Mouse (Mus musculus): ENCODE measurements around the gene Slc16a6. TPM values are rescaled to one million over a fixed set of nuclear protein-coding genes. Genes with fewer than 3 reads are reported as not detected.
"Not testable (repeated sequence)": the region's sequence is repeated elsewhere in the genome, so short reads cannot be mapped to it uniquely, and the experiment has no call there.

Gene Slc16a6
- polyA plus RNA-seq, 1 experiment from 2014 or later: 3.6 TPM

GRCm38 (mm10) chr11:109496996-109497714, 23.8 kb upstream of the Slc16a6 start:
- no peak overlapping the region; the same call in 1 of the 2 replicates for H3K27ac ChIP-seq
- 18% methylated on average over 6 of the region's 6 CpGs for WGBS
- no peaks in the 10 kb centered on the region for H3K27me3 ChIP-seq
- H3K4me2 ChIP-seq: 0 out of 2 replicates have a peak overlapping the region, but pooled peaks have one; percentile 2
- ATAC-seq: peak; percentile 90
- H3K4me3 ChIP-seq: no peak overlapping the region
- H3K9ac ChIP-seq: 0 out of 2 replicates have a peak overlapping the region, but pooled peaks have one; percentile 18
- peaks cover 27% of the 10 kb centered on the region for H3K4me1 ChIP-seq
- H3K9me3 ChIP-seq (replicated peaks): no peaks in the 10 kb centered on the region
- no peaks in the 10 kb centered on the region for H3K36me3 ChIP-seq (ENCODE audit: poor library complexity, severe bottlenecking)

GRCm38 (mm10) chr11:109496475-109496993, 23.1 kb upstream of the Slc16a6 start:
- H3K27me3 ChIP-seq: no peaks in the 10 kb centered on the region
- ATAC-seq: peak; percentile 7; the same call in 1 of the 2 replicates
- WGBS: 89% methylated on average over 7 of the region's 7 CpGs
- no peak overlapping the region for H3K9ac ChIP-seq
- no peak overlapping the region for H3K4me2 ChIP-seq
- H3K4me1 ChIP-seq: peaks cover 27% of the 10 kb centered on the region
- no peaks in the 10 kb centered on the region for H3K36me3 ChIP-seq (ENCODE audit: poor library complexity, severe bottlenecking)
- no peak overlapping the region; the same call in 1 of the 2 replicates for H3K27ac ChIP-seq
- H3K9me3 ChIP-seq (replicated peaks): no peaks in the 10 kb centered on the region
- H3K4me3 ChIP-seq: no peak overlapping the region

DNA sequence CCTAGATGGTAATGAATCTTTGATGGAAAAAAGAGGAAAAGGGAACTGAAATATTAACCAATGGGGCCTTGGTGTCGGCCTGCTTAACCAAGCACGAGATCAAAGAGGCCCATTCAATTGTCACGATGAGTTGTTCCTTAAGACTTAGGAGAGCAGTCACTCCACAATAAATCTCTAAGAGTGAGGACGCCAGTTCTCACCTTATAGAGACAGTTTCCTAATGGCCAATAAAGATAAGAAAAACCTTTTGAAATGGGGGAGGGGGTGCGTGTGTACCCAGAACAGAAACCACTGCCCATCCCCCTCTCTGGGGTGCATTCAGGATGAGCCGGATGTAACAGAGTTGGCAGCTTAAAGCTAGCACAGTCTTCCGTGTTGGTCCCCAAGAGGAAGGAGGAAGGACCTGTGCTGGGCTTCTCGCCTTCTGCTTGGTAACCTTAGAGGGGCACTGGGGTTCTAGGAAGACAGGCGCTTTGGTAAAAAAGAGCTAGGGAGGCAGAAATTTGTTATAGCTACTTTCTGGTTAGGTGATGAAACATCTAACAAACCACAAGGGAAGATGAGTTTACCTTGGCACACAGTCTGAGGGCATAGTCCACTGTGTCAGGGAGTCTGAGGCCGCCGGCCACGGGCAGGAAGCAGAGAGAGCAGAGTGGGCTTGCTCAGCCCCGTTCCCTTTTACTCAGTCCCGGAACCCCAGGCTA, 22.5 kb upstream of the Slc16a6 start:
- H3K4me3 ChIP-seq: no peak overlapping the region
- H3K4me1 ChIP-seq: peaks cover 27% of the 10 kb centered on the region
- no peaks in the 10 kb centered on the region for H3K9me3 ChIP-seq (replicated peaks)
- H3K27ac ChIP-seq: no peak overlapping the region
- no peak for ATAC-seq
- H3K27me3 ChIP-seq: no peaks in the 10 kb centered on the region
- H3K9ac ChIP-seq: no peak overlapping the region
- H3K36me3 ChIP-seq (ENCODE audit: poor library complexity, severe bottlenecking): no peaks in the 10 kb centered on the region
- H3K4me2 ChIP-seq: no peak overlapping the region
- 72% methylated on average over 14 of the region's 14 CpGs for WGBS

DNA sequence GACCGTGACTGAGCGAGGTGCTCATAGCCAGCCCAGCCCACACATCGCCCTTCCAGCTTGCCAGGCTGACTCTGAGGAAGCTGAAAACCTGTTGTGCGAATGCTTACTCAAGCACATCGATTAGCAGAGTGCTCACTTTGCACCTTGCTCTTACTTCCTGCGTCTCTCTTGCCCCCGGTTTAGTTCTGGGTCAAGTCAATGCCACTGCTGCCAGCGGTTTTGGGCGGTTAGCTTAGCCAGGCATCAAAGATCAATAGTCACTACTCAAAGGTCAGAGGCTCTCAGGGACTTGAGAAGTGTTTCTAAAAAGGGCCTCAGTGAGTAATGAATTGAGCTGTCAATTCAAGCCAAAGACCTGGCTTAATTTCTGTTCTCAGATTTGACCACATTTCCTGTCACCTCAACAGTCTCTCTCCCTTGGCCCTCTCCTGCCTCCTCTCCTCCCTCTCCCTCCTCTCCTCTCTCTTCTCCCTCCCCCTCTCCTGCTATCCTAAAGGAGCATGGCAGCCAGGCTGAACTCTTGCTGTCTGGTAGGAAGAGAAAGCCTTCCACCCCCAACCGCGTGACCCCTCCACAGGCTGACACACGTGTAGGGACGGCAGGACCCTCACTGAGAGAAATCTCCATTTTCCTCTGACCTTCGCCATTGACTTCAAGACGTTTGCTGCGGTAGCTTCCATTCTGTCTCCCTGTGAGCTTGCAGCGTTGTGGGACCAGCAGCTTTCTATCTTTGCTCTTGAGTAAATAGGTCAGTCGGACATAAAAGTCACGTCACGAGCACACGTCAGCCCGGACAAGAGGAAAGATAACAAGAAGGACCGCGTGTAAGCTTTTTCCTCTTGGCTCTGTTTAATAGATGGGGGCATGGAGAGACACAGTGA, 21.7 kb upstream of the Slc16a6 start:
- Histone ChIP-seq H3K4me1 (peaks cover 27% of the 10 kb centered on the region), H3K4me3 (no peak overlapping the region), H3K9me3 (replicated peaks) (no peaks in the 10 kb centered on the region), H3K27me3 (no peaks in the 10 kb centered on the region), H3K4me2 (no peak overlapping the region), H3K27ac (no peak overlapping the region), H3K9ac (no peak overlapping the region), H3K36me3 (ENCODE audit: poor library complexity, severe bottlenecking) (no peaks in the 10 kb centered on the region)
- WGBS: 74% methylated on average over 24 of the region's 24 CpGs
- no peak for ATAC-seq

GRCm38 (mm10) chr11:109492847-109493464, 19.6 kb upstream of the Slc16a6 start:
- ATAC-seq; H3K36me3 ChIP-seq (ENCODE audit: poor library complexity, severe bottlenecking); H3K9ac ChIP-seq; H3K4me2 ChIP-seq; H3K4me3 ChIP-seq; H3K27ac ChIP-seq; H3K9me3 ChIP-seq (replicated peaks); H3K27me3 ChIP-seq: not testable (repeated sequence)
- peaks cover 24% of the 10 kb centered on the region for H3K4me1 ChIP-seq
- WGBS: 78% methylated on average over 8 of the region's 8 CpGs

GRCm38 (mm10) chr11:109491844-109492243, 18.4 kb upstream of the Slc16a6 start:
- Histone ChIP-seq H3K4me2 (no peak overlapping the region), H3K9me3 (replicated peaks) (no peaks in the 10 kb centered on the region), H3K9ac (no peak overlapping the region), H3K27me3 (no peaks in the 10 kb centered on the region), H3K36me3 (ENCODE audit: poor library complexity, severe bottlenecking) (no peaks in the 10 kb centered on the region), H3K27ac (no peak overlapping the region), H3K4me1 (peaks cover 13% of the 10 kb centered on the region), H3K4me3 (no peak overlapping the region)
- WGBS: 88% methylated on average over 4 of the region's 4 CpGs
- no peak for ATAC-seq

DNA sequence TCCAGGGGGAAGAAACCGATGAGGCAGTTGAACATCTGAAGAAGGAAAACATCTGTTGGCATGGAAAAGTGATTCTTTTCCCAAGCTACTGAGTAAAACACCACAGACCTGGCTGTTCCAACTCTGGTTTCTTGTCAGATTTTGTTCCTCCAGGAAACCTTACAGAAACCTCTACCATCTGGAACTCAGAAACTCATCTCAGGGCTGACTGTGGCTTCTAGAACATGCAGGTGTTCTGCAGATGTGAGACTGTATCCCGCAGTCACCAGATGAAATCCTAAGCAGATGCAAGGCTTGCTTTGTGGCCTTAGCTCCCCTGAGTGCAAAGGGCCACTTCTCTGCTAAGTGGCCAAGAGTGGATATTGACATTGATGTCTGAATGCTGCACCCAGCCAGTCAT, 16.4 kb upstream of the Slc16a6 start:
- Histone ChIP-seq H3K36me3 (ENCODE audit: poor library complexity, severe bottlenecking) (no peaks in the 10 kb centered on the region), H3K9me3 (replicated peaks) (no peaks in the 10 kb centered on the region), H3K9ac (no peak overlapping the region), H3K27me3 (no peaks in the 10 kb centered on the region), H3K27ac (no peak overlapping the region), H3K4me3 (no peak overlapping the region), H3K4me2 (no peak overlapping the region), H3K4me1 (no peaks in the 10 kb centered on the region)
- ATAC-seq: no peak
- 96% methylated on average over 2 of the region's 2 CpGs for WGBS

GRCm38 (mm10) chr11:109487991-109488684, 14.7 kb upstream of the Slc16a6 start:
- ATAC-seq: no peak
- 82% methylated on average over 10 of the region's 10 CpGs for WGBS
- no peaks in the 10 kb centered on the region for H3K36me3 ChIP-seq (ENCODE audit: poor library complexity, severe bottlenecking)

DNA sequence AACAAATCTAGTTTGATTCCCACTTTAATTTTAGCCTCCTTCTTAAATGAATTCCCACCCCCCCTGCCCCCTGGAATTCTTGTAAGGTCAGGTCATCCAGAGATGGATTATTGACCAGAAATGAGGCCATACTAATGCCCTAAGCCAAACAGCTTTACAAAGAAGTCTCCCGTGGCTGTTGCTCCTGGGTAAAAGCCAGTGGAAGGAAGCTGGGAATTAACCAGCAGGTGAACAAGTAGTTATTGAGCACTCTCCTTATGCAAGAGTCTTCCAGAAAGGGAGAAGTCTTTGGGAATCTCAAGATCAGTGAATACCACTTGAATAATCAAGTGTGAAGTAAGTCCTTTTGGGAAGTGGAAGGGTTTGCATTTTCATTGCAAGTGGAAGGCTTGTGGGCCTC, 13.7 kb upstream of the Slc16a6 start:
- H3K4me3 ChIP-seq: no peak overlapping the region
- H3K4me1 ChIP-seq: no peaks in the 10 kb centered on the region
- no peaks in the 10 kb centered on the region for H3K9me3 ChIP-seq (replicated peaks)
- H3K36me3 ChIP-seq (ENCODE audit: poor library complexity, severe bottlenecking): no peaks in the 10 kb centered on the region
- H3K27me3 ChIP-seq: no peaks in the 10 kb centered on the region
- no peak overlapping the region for H3K9ac ChIP-seq
- no peak overlapping the region for H3K27ac ChIP-seq
- H3K4me2 ChIP-seq: no peak overlapping the region
- no peak for ATAC-seq
- 17% methylated on average over 1 of the region's 1 CpGs for WGBS

More at GRCm38 (mm10) chr11:109487991-109488684, 14.7 kb upstream of the Slc16a6 start:
- Histone ChIP-seq H3K4me1 (no peaks in the 10 kb centered on the region), H3K4me2 (no peak overlapping the region), H3K9ac (no peak overlapping the region), H3K27me3 (no peaks in the 10 kb centered on the region), H3K9me3 (replicated peaks) (no peaks in the 10 kb centered on the region), H3K27ac (no peak overlapping the region), H3K4me3 (no peak overlapping the region)

GRCm38 (mm10) chr11:109485398-109486045, 12.1 kb upstream of the Slc16a6 start:
- no peak overlapping the region for H3K9ac ChIP-seq
- H3K4me1 ChIP-seq: no peaks in the 10 kb centered on the region
- no peaks in the 10 kb centered on the region for H3K9me3 ChIP-seq (replicated peaks)
- H3K36me3 ChIP-seq (ENCODE audit: poor library complexity, severe bottlenecking): no peaks in the 10 kb centered on the region
- H3K27ac ChIP-seq: no peak overlapping the region
- no peak overlapping the region for H3K4me3 ChIP-seq
- ATAC-seq: no peak
- 89% methylated on average over 15 of the region's 15 CpGs for WGBS
- no peak overlapping the region for H3K4me2 ChIP-seq
- no peaks in the 10 kb centered on the region for H3K27me3 ChIP-seq

GRCm38 (mm10) chr11:109480440-109480839, 7.0 kb upstream of the Slc16a6 start:
- H3K27me3 ChIP-seq: no peaks in the 10 kb centered on the region

More at GRCm38 (mm10) chr11:109480440-109480839, 7.0 kb upstream of the Slc16a6 start:
- ATAC-seq: no peak
- Histone ChIP-seq H3K4me1 (peaks cover 31% of the 10 kb centered on the region), H3K9ac (no peak overlapping the region), H3K4me2 (no peak overlapping the region), H3K27ac (no peak overlapping the region), H3K36me3 (ENCODE audit: poor library complexity, severe bottlenecking) (no peaks in the 10 kb centered on the region), H3K4me3 (no peak overlapping the region), H3K9me3 (replicated peaks) (no peaks in the 10 kb centered on the region)
- WGBS: 82% methylated on average over 8 of the region's 8 CpGs
